Comparison of ENCODE assay signal across 23 mouse cellular contexts in genomic region chr9:18778981-18779380, GRCm38 (mm10). TPM values are rescaled to one million over a fixed set of nuclear protein-coding genes. Genes with fewer than 3 reads are reported as not detected.
A peak's percentile ranks its signal among the peaks of the same experiment; 100 is the strongest.
DNase-seq lines count a peak whose midpoint lies in the region; ATAC-seq and TF ChIP-seq lines count a peak whose summit lies in the region.
"Had no signal": no experiment of that assay in that cellular context is flagged by ENCODE, and none has a peak within 500 bp of the region (broad histone marks: within the 10 kb centered on the region; RNA-seq: fewer than 3 reads in every experiment).

No protein-coding gene starts in this region.

- no peaks in the 10 kb centered on the region for H3K36me3 ChIP-seq in hindbrain, embryonic 11.5 days (ENCODE audit: control insufficient read depth, insufficient read depth, low read length)
- H3K36me3 ChIP-seq in hindbrain, embryonic 12.5 days = no peaks in the 10 kb centered on the region
- no peaks in the 10 kb centered on the region for H3K36me3 ChIP-seq in E14TG2a.4 (ENCODE audit: insufficient read depth, low read length)
- H3K36me3 ChIP-seq in hindbrain, embryonic 15.5 days = no peaks in the 10 kb centered on the region
- H3K36me3 ChIP-seq: heart, embryonic 12.5 days; limb, embryonic 12.5 days had no signal

- no peak overlapping the region for H3K27ac ChIP-seq in hindbrain, embryonic 11.5 days (ENCODE audit: low read depth, low read length)
- H3K27ac ChIP-seq in hindbrain, embryonic 12.5 days = no peak overlapping the region
- no peak overlapping the region for H3K27ac ChIP-seq in hindbrain, embryonic 15.5 days (replicated peaks)
- H3K27ac ChIP-seq: forebrain, embryonic 13.5 days; limb, embryonic 12.5 days; stomach, postnatal 0 days had no signal

- no peak overlapping the region for H3K4me2 ChIP-seq in hindbrain, embryonic 11.5 days (replicated peaks; ENCODE audit: low read depth, low read length)
- no peak overlapping the region for H3K4me2 ChIP-seq in hindbrain, embryonic 12.5 days (replicated peaks)
- peak overlapping the region; percentile 38 for H3K4me2 ChIP-seq in hindbrain, embryonic 15.5 days
- H3K4me2 ChIP-seq: forebrain, embryonic 13.5 days; heart, embryonic 12.5 days; limb, embryonic 12.5 days; liver, embryonic 11.5 days; midbrain, embryonic 11.5 days had no signal

- TF ChIP-seq CTCF in E14TG2a.4 (conservative IDR thresholded peaks at IDR 0.05; ENCODE audit: low read length) = no peak

- no peaks in the 10 kb centered on the region for H3K4me1 ChIP-seq in hindbrain, embryonic 11.5 days (replicated peaks; ENCODE audit: control insufficient read depth, insufficient read depth, low read length)
- no peaks in the 10 kb centered on the region for H3K4me1 ChIP-seq in hindbrain, embryonic 12.5 days
- H3K4me1 ChIP-seq in E14TG2a.4 (replicated peaks; ENCODE audit: low read depth, low read length) = peaks cover 8% of the 10 kb centered on the region; the same call in 1 of the 2 replicates
- H3K4me1 ChIP-seq in hindbrain, embryonic 15.5 days (replicated peaks) = no peaks in the 10 kb centered on the region
- H3K4me1 ChIP-seq: forebrain, embryonic 13.5 days; heart, embryonic 12.5 days; limb, embryonic 12.5 days had no signal

- ATAC-seq in hindbrain, embryonic 11.5 days (ENCODE audit: low FRiP score) = no peak
- ATAC-seq in hindbrain, embryonic 12.5 days (ENCODE audit: low FRiP score) = no peak
- ATAC-seq in hindbrain, embryonic 15.5 days (ENCODE audit: low FRiP score, low read depth) = no peak

- no peak overlapping the region for H3K4me3 ChIP-seq in hindbrain, embryonic 11.5 days (ENCODE audit: low read depth, low read length)
- H3K4me3 ChIP-seq in hindbrain, embryonic 12.5 days = no peak overlapping the region
- peak overlapping the region; percentile 76 for H3K4me3 ChIP-seq in E14TG2a.4 (replicated peaks; ENCODE audit: low read length)
- no peak overlapping the region for H3K4me3 ChIP-seq in hindbrain, embryonic 15.5 days
- H3K4me3 ChIP-seq: forebrain, embryonic 13.5 days; heart, embryonic 12.5 days; limb, embryonic 12.5 days had no signal

- H3K9me3 ChIP-seq in hindbrain, embryonic 11.5 days (ENCODE audit: control insufficient read depth, low read length) = no peaks in the 10 kb centered on the region
- 0 out of 2 replicates have a peak, but pooled peaks cover 5% of the 10 kb centered on the region for H3K9me3 ChIP-seq in hindbrain, embryonic 12.5 days (replicated peaks)
- 0 out of 2 replicates have a peak, but pooled peaks cover 4% of the 10 kb centered on the region for H3K9me3 ChIP-seq in E14TG2a.4 (ENCODE audit: low read length)
- no peaks in the 10 kb centered on the region for H3K9me3 ChIP-seq in hindbrain, embryonic 15.5 days
- H3K9me3 ChIP-seq: forebrain, embryonic 13.5 days; heart, embryonic 12.5 days had no signal

- peak; percentile 1 for DNase-seq in hindbrain, embryonic 11.5 days (ENCODE audit: low spot score)
- DNase-seq in 3T3-L1 (ENCODE audit: low read depth, low spot score) = peak; percentile 1
- no peak for DNase-seq in lung, adult 18-20 months
- DNase-seq in urinary bladder, postnatal 36 days (ENCODE audit: low spot score in 2 of 2) = no peak
- DNase-seq: adrenal gland, adult 2 months; kidney, adult 2 months; lung, adult 2 months; lung, postnatal 14 days had no signal

- no peak overlapping the region for H3K9ac ChIP-seq in hindbrain, embryonic 11.5 days (ENCODE audit: low read depth, low read length)
- H3K9ac ChIP-seq in hindbrain, embryonic 12.5 days = no peak overlapping the region
- H3K9ac ChIP-seq in hindbrain, embryonic 15.5 days = no peak overlapping the region
- H3K9ac ChIP-seq: forebrain, embryonic 13.5 days; heart, embryonic 12.5 days; limb, embryonic 12.5 days had no signal

- H3K27me3 ChIP-seq in hindbrain, embryonic 11.5 days (ENCODE audit: control insufficient read depth, insufficient read depth, low read length) = no peaks in the 10 kb centered on the region
- H3K27me3 ChIP-seq in hindbrain, embryonic 12.5 days = no peaks in the 10 kb centered on the region
- peaks cover 20% of the 10 kb centered on the region for H3K27me3 ChIP-seq in E14TG2a.4 (ENCODE audit: insufficient read depth, low read length)
- no peaks in the 10 kb centered on the region for H3K27me3 ChIP-seq in hindbrain, embryonic 15.5 days
- H3K27me3 ChIP-seq: forebrain, embryonic 13.5 days; heart, embryonic 12.5 days; limb, embryonic 12.5 days had no signal

- 83% methylated on average over 1 of the region's 1 CpGs for WGBS in hindbrain, embryonic 11.5 days
- WGBS in hindbrain, embryonic 12.5 days = 57% methylated on average over 1 of the region's 1 CpGs
- WGBS in hindbrain, embryonic 15.5 days = 67% methylated on average over 1 of the region's 1 CpGs

RNA-seq across cellular contexts. Expression of gene Olfr24, which starts 15.2 kb away (rescaled TPM):
- polyA plus RNA-seq in hindbrain, embryonic 11.5 days (2014; fragmentation: Nextera tagmentation; extraction: Ambion mirVana) = not detected in 2 replicates
- not detected in 2 replicates for polyA plus RNA-seq in hindbrain, embryonic 12.5 days (2016; fragmentation: Nextera tagmentation; extraction: Ambion mirVana)
- not detected in 2 replicates for polyA plus RNA-seq in hindbrain, embryonic 15.5 days (2015; fragmentation: Nextera tagmentation; extraction: Ambion mirVana)
- polyA plus RNA-seq: adrenal gland, adult 2 months; forebrain, embryonic 13.5 days; gonadal fat pad, adult 2 months; heart, embryonic 12.5 days; intestine, embryonic 14.5 days; kidney, adult 2 months; limb, embryonic 12.5 days; liver, embryonic 11.5 days; lung, adult 2 months; midbrain, embryonic 11.5 days; midbrain, postnatal 0 days; neural tube, embryonic 14.5 days; stomach, postnatal 0 days had no signal

RNA-seq across cellular contexts. Expression of gene Olfr828, which starts 40.3 kb away (rescaled TPM):
- polyA plus RNA-seq in hindbrain, embryonic 11.5 days (2014; fragmentation: Nextera tagmentation; extraction: Ambion mirVana) = not detected in 2 replicates
- not detected in 2 replicates for polyA plus RNA-seq in hindbrain, embryonic 12.5 days (2016; fragmentation: Nextera tagmentation; extraction: Ambion mirVana)
- not detected in 2 replicates for polyA plus RNA-seq in hindbrain, embryonic 15.5 days (2015; fragmentation: Nextera tagmentation; extraction: Ambion mirVana)
- polyA plus RNA-seq: adrenal gland, adult 2 months; embryonic facial prominence, embryonic 14.5 days; forebrain, embryonic 13.5 days; frontal cortex, adult 2 months; gonadal fat pad, adult 2 months; heart, embryonic 12.5 days; intestine, embryonic 14.5 days; kidney, adult 2 months; limb, embryonic 12.5 days; liver, embryonic 11.5 days; lung, adult 2 months; midbrain, embryonic 11.5 days; midbrain, postnatal 0 days; neural tube, embryonic 14.5 days; stomach, postnatal 0 days had no signal

Comparison
In these comparisons a context has a peak if more than half of its experiments do, and no peak if none do; other contexts are left out.
1. DNase-seq: peak in hindbrain, embryonic 11.5 days (single experiment) and 3T3-L1 (single experiment); none in lung, adult 18-20 months (0 of 2) and urinary bladder, postnatal 36 days (0 of 2).